Mouse (Mus musculus) right cerebral cortex, adult 2 months (tissue): ENCODE measurements around the gene E2f1.

Experiments used
- DNase-seq, 2 experiments: peaks; one replicate each; pipeline ENCODE4 v3.0.0; 2021 to 2022; ENCODE audit warnings: low spot score in 2 of 2

E2f1 gene

GRCm38 (mm10) chr2:154551927-154552326, 17.8 kb downstream of the E2f1 start:
- no peak for DNase-seq

GRCm38 (mm10) chr2:154551476-154551875, 18.2 kb downstream of the E2f1 start, which contains the start of gene Actl10:
Gene Actl10, plus strand, starts transcription at chr2:154551776.
- no peak for DNase-seq

- DNase-seq, result no peak
Measured at GRCm38 (mm10) chr2:154550937-154551336, 18.8 kb downstream of the E2f1 start.

GRCm38 (mm10) chr2:154549886-154550189, 19.9 kb downstream of the E2f1 start:
- DNase-seq, result no peak

GRCm38 (mm10) chr2:154549127-154549885, 20.4 kb downstream of the E2f1 start:
- peak; percentile 42 to 59 for DNase-seq

GRCm38 (mm10) chr2:154548688-154549087, 21.0 kb downstream of the E2f1 start:
- DNase-seq, result no peak

- no peak for DNase-seq
Measured at GRCm38 (mm10) chr2:154546711-154547110, 23.0 kb downstream of the E2f1 start, which contains the start of gene 1700003F12Rik. Gene 1700003F12Rik, plus strand, starts transcription at chr2:154547085.

GRCm38 (mm10) chr2:154543567-154544347, 25.9 kb downstream of the E2f1 start:
- DNase-seq, result peak; percentile 51 to 72

GRCm38 (mm10) chr2:154541630-154542029, 28.1 kb downstream of the E2f1 start:
- no peak for DNase-seq

GRCm38 (mm10) chr2:154539720-154540119, 30.0 kb downstream of the E2f1 start:
- DNase-seq, result peak; percentile 72 to 74

GRCm38 (mm10) chr2:154538710-154539109, 31.0 kb downstream of the E2f1 start:
- no peak for DNase-seq

- peak; percentile 63 to 72 for DNase-seq
Measured at GRCm38 (mm10) chr2:154538310-154538709, 31.4 kb downstream of the E2f1 start.

GRCm38 (mm10) chr2:154534704-154535270, 34.9 kb downstream of the E2f1 start:
- DNase-seq, result no peak

GRCm38 (mm10) chr2:154532888-154533287, 36.8 kb downstream of the E2f1 start:
- no peak for DNase-seq

GRCm38 (mm10) chr2:154526531-154526930, 43.2 kb downstream of the E2f1 start:
- no peak for DNase-seq

GRCm38 (mm10) chr2:154525285-154525684, 44.4 kb downstream of the E2f1 start:
- peak; percentile 37 to 56 for DNase-seq

GRCm38 (mm10) chr2:154522334-154522733, 47.4 kb downstream of the E2f1 start:
- DNase-seq, result no peak

- DNase-seq, result no peak
Measured at GRCm38 (mm10) chr2:154521449-154521848, 48.2 kb downstream of the E2f1 start.

GRCm38 (mm10) chr2:154517424-154517823, 52.3 kb downstream of the E2f1 start:
- no peak for DNase-seq

GRCm38 (mm10) chr2:154516944-154517343, 52.7 kb downstream of the E2f1 start:
- DNase-seq, result no peak

- no peak for DNase-seq
Measured at GRCm38 (mm10) chr2:154510141-154510540, 59.6 kb downstream of the E2f1 start.
